Mouse (Mus musculus) stomach, adult 2 months (tissue): ENCODE results near the gene Gja4. TPM values are rescaled to one million over a fixed set of nuclear protein-coding genes. Genes with fewer than 3 reads are reported as not detected.

Source experiments
- polyA plus RNA-seq: library from polyadenylated mRNA; depleted of rRNA; stranded (reverse); fragments of >200 nt; gene quantifications from 2 replicates; pipeline ENCODE4 v1.2.3, GENCODE M21; 2012; rRNA removed

Gja4 gene
- 8.2 and 8.5 TPM in 2 replicates for polyA plus RNA-seq

DNA sequence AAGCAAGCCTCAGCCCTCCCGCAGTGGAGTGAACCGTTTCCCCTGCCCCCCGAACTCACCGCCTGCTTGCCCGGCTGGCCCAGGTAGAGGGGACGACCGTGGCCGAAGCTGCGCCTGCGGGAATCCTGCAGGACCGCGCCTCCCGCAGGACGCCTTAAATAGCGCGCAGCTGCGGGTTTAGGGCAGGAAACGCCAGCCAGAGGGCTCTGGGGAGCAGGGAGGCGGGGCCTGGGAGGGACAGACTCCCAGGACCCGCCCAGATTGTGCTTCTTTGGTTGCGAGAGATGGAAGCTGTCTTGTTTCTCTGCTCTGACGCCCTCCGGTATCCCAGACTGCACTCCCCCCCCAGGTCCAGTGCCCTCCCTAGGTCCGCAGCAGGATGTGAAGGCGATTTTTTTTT lies at the start of gene Gja4:
Gja4 (minus strand) TSS at position 179 of the 400 bp plus-strand sequence.

DNA sequence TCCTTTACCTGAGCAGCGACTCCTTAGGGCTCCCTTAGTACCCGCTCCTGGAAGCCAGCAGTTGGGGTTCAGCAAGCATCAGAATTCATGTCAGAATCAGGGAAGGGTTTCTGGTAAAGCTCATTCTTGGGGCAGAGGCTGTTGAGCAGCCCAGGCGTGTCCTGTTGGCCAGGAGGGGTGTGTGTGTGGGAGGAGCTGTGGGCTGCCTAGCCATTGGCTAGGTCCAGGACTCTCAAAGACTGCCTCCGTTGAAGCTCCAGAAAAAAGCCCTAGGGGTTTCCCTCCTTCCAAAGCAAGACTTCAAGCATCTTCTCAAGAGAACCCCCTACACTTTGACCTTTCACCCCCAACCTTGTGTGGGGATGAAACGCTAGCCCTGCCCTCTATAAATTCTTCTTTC lies 44.2 kb upstream of the Gja4 start, which contains the start of gene Gjb5:
Gjb5 (minus strand) TSS at position 164 of the 400 bp plus-strand sequence.

DNA sequence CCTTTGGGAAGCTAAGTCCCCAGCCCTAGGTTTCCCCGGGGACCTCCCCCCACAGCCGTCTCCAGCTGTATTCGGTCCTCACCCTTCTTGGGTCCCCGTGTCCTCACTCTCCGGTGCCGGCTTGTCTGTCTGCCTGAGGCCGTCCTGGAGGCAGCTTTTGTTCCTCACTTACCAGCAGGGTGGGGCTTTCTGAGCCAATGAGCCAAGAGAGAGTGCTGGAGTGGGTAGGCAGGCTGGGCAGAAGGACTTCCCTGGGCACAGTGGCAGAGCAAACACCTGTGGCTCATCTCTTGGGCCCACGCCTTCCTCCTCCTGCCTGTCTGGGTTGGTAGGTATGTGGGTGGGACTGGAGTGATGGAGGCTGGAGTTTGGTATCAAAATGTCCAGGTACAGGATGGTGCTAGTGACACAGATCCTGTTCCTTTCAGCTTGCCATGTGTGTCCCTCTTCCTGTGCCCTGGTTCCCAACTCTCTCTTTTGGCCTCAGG lies 40.2 kb upstream of the Gja4 start, which contains the start of gene Gjb4:
Gjb4 (minus strand) TSS at position 131 of the 488 bp plus-strand sequence.

DNA sequence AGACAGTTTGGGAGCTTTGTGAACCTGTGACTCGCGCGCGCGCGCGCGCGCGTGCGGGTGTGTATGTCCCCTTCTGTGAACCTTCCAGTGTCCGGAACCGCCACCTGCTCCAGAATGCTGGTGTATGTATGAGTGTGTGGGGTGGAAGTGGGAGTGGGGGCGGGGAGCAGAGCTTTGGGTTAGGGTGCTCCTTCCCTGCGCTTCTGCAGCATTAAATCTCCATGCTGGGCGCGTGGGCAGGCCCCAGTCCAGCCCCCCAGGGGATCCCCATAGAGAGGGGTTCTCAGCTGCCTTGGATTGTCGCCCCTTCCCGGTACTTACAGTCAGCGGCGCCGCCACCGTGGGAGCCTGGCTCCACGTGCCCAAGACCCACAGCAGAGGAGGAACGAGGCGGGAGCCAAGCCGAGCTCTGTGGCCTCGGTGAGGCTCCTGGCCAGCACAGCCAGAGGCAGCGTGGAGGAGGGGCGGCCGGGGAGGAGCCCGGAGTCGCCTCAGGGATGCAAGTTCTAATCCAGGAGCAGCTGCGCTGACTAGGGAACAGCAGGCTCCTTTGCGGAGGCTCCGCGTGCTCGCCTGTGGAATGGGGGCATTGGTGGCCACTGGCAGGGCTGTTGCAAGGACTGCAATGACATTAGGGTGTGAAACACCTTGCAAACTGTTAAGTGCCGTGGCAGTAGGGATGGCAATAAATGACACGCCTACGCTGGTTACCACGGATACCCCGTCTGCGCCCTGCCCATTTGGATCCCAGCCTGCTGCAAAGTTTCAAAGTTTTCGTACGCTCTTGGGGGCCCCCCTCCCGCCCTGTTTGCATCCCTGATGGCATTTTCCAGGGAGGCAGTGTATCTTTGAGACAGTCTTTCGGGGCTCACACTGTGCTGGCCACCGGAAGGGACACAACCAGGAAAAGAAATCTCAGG lies 16.6 kb upstream of the Gja4 start, which contains the start of gene Gjb3:
Gjb3 (minus strand) TSS at position 664 of the 920 bp plus-strand sequence.

Other genes with a start within 250 kb of the Gja4 start
- gene Zmym6, start 236.7 kb downstream of the Gja4 start, polyA plus RNA-seq = 0.34 and 0.92 TPM in 2 replicates
- gene Tmem35b, start 190.3 kb downstream of the Gja4 start, polyA plus RNA-seq = 4.3 and 5.6 TPM in 2 replicates
- gene Dlgap3, start 144.8 kb downstream of the Gja4 start, polyA plus RNA-seq = 0.43 and 0.68 TPM in 2 replicates
- gene Smim12, start 70.3 kb downstream of the Gja4 start, polyA plus RNA-seq = 9.2 and 15.6 TPM in 2 replicates
- gene Gjb3, start 16.8 kb upstream of the Gja4 start, polyA plus RNA-seq = 10.6 and 15.5 TPM in 2 replicates
- 5.9 and 12.3 TPM in 2 replicates for gene Gjb4, start 40.0 kb upstream of the Gja4 start, polyA plus RNA-seq
- 4.0 and 4.1 TPM in 2 replicates for gene Gjb5, start 44.1 kb upstream of the Gja4 start, polyA plus RNA-seq